Mouse (Mus musculus): ENCODE measurements around the gene Sem1. TPM values are rescaled to one million over a fixed set of nuclear protein-coding genes. Genes with fewer than 3 reads are reported as not detected.
"Not testable (repeated sequence)": the region's sequence is repeated elsewhere in the genome, so short reads cannot be mapped to it uniquely, and the experiment has no call there.

Gene Sem1
- 10 to 100 TPM; 71.8 to 73.4 TPM for total RNA-seq (2021)
- long read RNA-seq, experiment 1, transcript Sem1-201 (3 exons, 1,472 nt): major isoform, 314 of 361 reads
- long read RNA-seq, experiment 1, partial matches to known transcripts: 26 of 361 reads
- long read RNA-seq, experiment 1, other reads (novel, unspliced or antisense): 21 of 361 reads
- long read RNA-seq, experiment 2, transcript Sem1-201 (3 exons, 1,472 nt): major isoform, 149 of 153 reads
- long read RNA-seq, experiment 2, partial matches to known transcripts: 0 of 153 reads
- long read RNA-seq, experiment 2, other reads (novel, unspliced or antisense): 4 of 153 reads

GRCm38 (mm10) chr6:6578304-6579149, at the start of gene Sem1:
Gene Sem1 (minus strand): TSS chr6:6578663.
- DNase-seq: peak; percentile 94

- DNase-seq: peak; percentile 49 to 57
Observed at GRCm38 (mm10) chr6:6622846-6623749, 44.6 kb upstream of the Sem1 start.

- DNase-seq: no peak
Observed at GRCm38 (mm10) chr6:6603561-6604544, 25.4 kb upstream of the Sem1 start.

GRCm38 (mm10) chr6:6586313-6586712, 7.8 kb upstream of the Sem1 start:
- peak; percentile 39 to 47 for DNase-seq

- DNase-seq: no peak
Observed at GRCm38 (mm10) chr6:6581849-6582248, 3.4 kb upstream of the Sem1 start.

- DNase-seq: no peak
Observed at GRCm38 (mm10) chr6:6577741-6578284, 650 bp downstream of the Sem1 start.

- DNase-seq: no peak
Observed at GRCm38 (mm10) chr6:6577291-6577690, 1.2 kb downstream of the Sem1 start.

- DNase-seq: no peak
Observed at GRCm38 (mm10) chr6:6575796-6576195, 2.7 kb downstream of the Sem1 start.

- no peak for DNase-seq
Observed at GRCm38 (mm10) chr6:6568436-6568835, 10.0 kb downstream of the Sem1 start.

- DNase-seq: no peak
Observed at GRCm38 (mm10) chr6:6563691-6564090, 14.8 kb downstream of the Sem1 start.

GRCm38 (mm10) chr6:6562716-6563115, 15.7 kb downstream of the Sem1 start:
- no peak for DNase-seq

- no peak for DNase-seq
Observed at GRCm38 (mm10) chr6:6557647-6558046, 20.8 kb downstream of the Sem1 start.

GRCm38 (mm10) chr6:6552006-6552405, 26.5 kb downstream of the Sem1 start:
- DNase-seq: no peak

GRCm38 (mm10) chr6:6547997-6548396, 30.5 kb downstream of the Sem1 start:
- DNase-seq: peak; percentile 19 to 21

GRCm38 (mm10) chr6:6544255-6544645, 34.2 kb downstream of the Sem1 start:
- no peak for DNase-seq

GRCm38 (mm10) chr6:6543606-6544254, 34.7 kb downstream of the Sem1 start:
- DNase-seq: no peak

GRCm38 (mm10) chr6:6542133-6542532, 36.3 kb downstream of the Sem1 start:
- no peak for DNase-seq

GRCm38 (mm10) chr6:6536781-6537466, 41.5 kb downstream of the Sem1 start:
- no peak for DNase-seq

GRCm38 (mm10) chr6:6536359-6536758, 42.1 kb downstream of the Sem1 start:
- not testable (repeated sequence) for DNase-seq
